Mouse (Mus musculus): ENCODE measurements at regions not wholly inside any gene's neighbourhood (a gene's known extent, or its start where the extent isn't known, plus 50 kb on each side); places are given as distances from the start of the nearest gene placed in this dataset.

GRCm38 (mm10) chr4:83915871-83916270 is 390.5 kb downstream of the Ccdc171 start:
- WGBS: 63% methylated on average over 4 of the region's 4 CpGs
- no peaks in the 10 kb centered on the region for H3K9me3 ChIP-seq (ENCODE audit: low read length)
- H3K4me1 ChIP-seq (ENCODE audit: insufficient read depth): no peaks in the 10 kb centered on the region
- no peak overlapping the region for H3K4me3 ChIP-seq (ENCODE audit: low read depth, low read length)
- no peak overlapping the region for H3K4me2 ChIP-seq (ENCODE audit: low read depth)
- no peak overlapping the region for H3K9ac ChIP-seq
- H3K27me3 ChIP-seq (ENCODE audit: insufficient read depth, low read length): no peaks in the 10 kb centered on the region
- DNase-seq: no peak
- no peak for TF ChIP-seq CTCF (IDR thresholded peaks at IDR 0.05; ENCODE audit: low read depth)
- no peak overlapping the region for H3K27ac ChIP-seq (ENCODE audit: low read depth, low read length)
- H3K36me3 ChIP-seq (ENCODE audit: insufficient read depth): no peaks in the 10 kb centered on the region
- ATAC-seq: no peak

- Histone ChIP-seq H3K9me3 (ENCODE audit: low read length) (no peaks in the 10 kb centered on the region), H3K27ac (ENCODE audit: low read depth, low read length) (no peak overlapping the region), H3K4me3 (ENCODE audit: low read depth, low read length) (no peak overlapping the region), H3K4me1 (ENCODE audit: insufficient read depth) (no peaks in the 10 kb centered on the region), H3K4me2 (ENCODE audit: low read depth) (no peak overlapping the region), H3K9ac (no peak overlapping the region), H3K36me3 (ENCODE audit: insufficient read depth) (no peaks in the 10 kb centered on the region), H3K27me3 (ENCODE audit: insufficient read depth, low read length) (no peaks in the 10 kb centered on the region)
- TF ChIP-seq CTCF (IDR thresholded peaks at IDR 0.05; ENCODE audit: low read depth): no peak
- DNase-seq (no peak), ATAC-seq (no peak)
- WGBS: 88% methylated on average over 4 of the region's 4 CpGs
Observed at GRCm38 (mm10) chr4:83917009-83917408, 391.7 kb downstream of the Ccdc171 start.

- no peak for ATAC-seq
- H3K27me3 ChIP-seq (ENCODE audit: insufficient read depth, low read length): no peaks in the 10 kb centered on the region
- no peak overlapping the region for H3K9ac ChIP-seq
- H3K4me3 ChIP-seq (ENCODE audit: low read depth, low read length): no peak overlapping the region
- no peak overlapping the region for H3K27ac ChIP-seq (ENCODE audit: low read depth, low read length)
- H3K9me3 ChIP-seq (ENCODE audit: low read length): no peaks in the 10 kb centered on the region
- 91% methylated on average over 3 of the region's 3 CpGs for WGBS
- no peaks in the 10 kb centered on the region for H3K36me3 ChIP-seq (ENCODE audit: insufficient read depth)
- H3K4me2 ChIP-seq (ENCODE audit: low read depth): no peak overlapping the region
- DNase-seq: no peak
- TF ChIP-seq CTCF (IDR thresholded peaks at IDR 0.05; ENCODE audit: low read depth): no peak
- no peaks in the 10 kb centered on the region for H3K4me1 ChIP-seq (ENCODE audit: insufficient read depth)
Observed at GRCm38 (mm10) chr4:83918093-83918492, 392.7 kb downstream of the Ccdc171 start.

DNA sequence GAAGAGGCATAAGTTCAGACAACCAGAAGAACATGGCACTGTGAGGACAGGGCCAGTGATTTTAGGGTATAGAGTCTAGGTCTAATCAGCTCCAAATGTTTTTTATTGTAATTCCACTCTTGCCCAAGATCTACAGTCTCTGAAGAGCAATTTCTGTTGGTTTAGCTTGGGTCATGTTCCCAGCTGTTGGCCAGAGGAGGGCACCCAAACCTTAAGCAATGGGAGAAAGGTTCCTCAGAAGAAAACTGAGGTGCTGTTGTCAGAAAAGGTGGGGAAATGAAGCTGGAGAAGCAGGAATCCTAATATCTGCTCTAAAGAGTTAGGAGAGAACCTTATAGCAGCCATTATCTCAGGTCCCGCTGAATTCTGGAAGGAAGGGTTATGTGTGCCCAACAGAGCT is 393.7 kb downstream of the Ccdc171 start:
- no peak for ATAC-seq
- 90% methylated on average over 1 of the region's 1 CpGs for WGBS
- no peak for DNase-seq

GRCm38 (mm10) chr4:83925118-83925842 is 399.9 kb downstream of the Ccdc171 start:
- ATAC-seq: no peak
- Histone ChIP-seq H3K9me3 (ENCODE audit: low read length) (no peaks in the 10 kb centered on the region), H3K27ac (ENCODE audit: low read depth, low read length) (no peak overlapping the region), H3K36me3 (ENCODE audit: insufficient read depth) (no peaks in the 10 kb centered on the region), H3K4me1 (ENCODE audit: insufficient read depth) (no peaks in the 10 kb centered on the region), H3K9ac (no peak overlapping the region), H3K4me3 (ENCODE audit: low read depth, low read length) (no peak overlapping the region), H3K4me2 (ENCODE audit: low read depth) (no peak overlapping the region), H3K27me3 (ENCODE audit: insufficient read depth, low read length) (no peaks in the 10 kb centered on the region)
- no peak for DNase-seq
- TF ChIP-seq CTCF (IDR thresholded peaks at IDR 0.05; ENCODE audit: low read depth): no peak
- 72% methylated on average over 8 of the region's 8 CpGs for WGBS

More for the DNA sequence above, 393.7 kb downstream of the Ccdc171 start:
- Histone ChIP-seq H3K4me3 (ENCODE audit: low read depth, low read length) (no peak overlapping the region), H3K27me3 (ENCODE audit: insufficient read depth, low read length) (no peaks in the 10 kb centered on the region), H3K4me1 (ENCODE audit: insufficient read depth) (no peaks in the 10 kb centered on the region), H3K36me3 (ENCODE audit: insufficient read depth) (no peaks in the 10 kb centered on the region), H3K4me2 (ENCODE audit: low read depth) (no peak overlapping the region), H3K9me3 (ENCODE audit: low read length) (no peaks in the 10 kb centered on the region), H3K9ac (no peak overlapping the region), H3K27ac (ENCODE audit: low read depth, low read length) (no peak overlapping the region)
- TF ChIP-seq CTCF (IDR thresholded peaks at IDR 0.05; ENCODE audit: low read depth): no peak

GRCm38 (mm10) chr4:83926195-83926731 is 400.9 kb downstream of the Ccdc171 start:
- DNase-seq (no peak), ATAC-seq (no peak)
- H3K27me3 ChIP-seq (ENCODE audit: insufficient read depth, low read length): no peaks in the 10 kb centered on the region
- no peaks in the 10 kb centered on the region for H3K4me1 ChIP-seq (ENCODE audit: insufficient read depth)
- WGBS: 41% methylated on average over 11 of the region's 11 CpGs
- no peak overlapping the region for H3K4me3 ChIP-seq (ENCODE audit: low read depth, low read length)
- H3K27ac ChIP-seq (ENCODE audit: low read depth, low read length): no peak overlapping the region
- H3K9ac ChIP-seq: no peak overlapping the region
- H3K36me3 ChIP-seq (ENCODE audit: insufficient read depth): no peaks in the 10 kb centered on the region
- TF ChIP-seq CTCF (IDR thresholded peaks at IDR 0.05; ENCODE audit: low read depth): no peak
- H3K9me3 ChIP-seq (ENCODE audit: low read length): no peaks in the 10 kb centered on the region
- no peak overlapping the region for H3K4me2 ChIP-seq (ENCODE audit: low read depth)

DNA sequence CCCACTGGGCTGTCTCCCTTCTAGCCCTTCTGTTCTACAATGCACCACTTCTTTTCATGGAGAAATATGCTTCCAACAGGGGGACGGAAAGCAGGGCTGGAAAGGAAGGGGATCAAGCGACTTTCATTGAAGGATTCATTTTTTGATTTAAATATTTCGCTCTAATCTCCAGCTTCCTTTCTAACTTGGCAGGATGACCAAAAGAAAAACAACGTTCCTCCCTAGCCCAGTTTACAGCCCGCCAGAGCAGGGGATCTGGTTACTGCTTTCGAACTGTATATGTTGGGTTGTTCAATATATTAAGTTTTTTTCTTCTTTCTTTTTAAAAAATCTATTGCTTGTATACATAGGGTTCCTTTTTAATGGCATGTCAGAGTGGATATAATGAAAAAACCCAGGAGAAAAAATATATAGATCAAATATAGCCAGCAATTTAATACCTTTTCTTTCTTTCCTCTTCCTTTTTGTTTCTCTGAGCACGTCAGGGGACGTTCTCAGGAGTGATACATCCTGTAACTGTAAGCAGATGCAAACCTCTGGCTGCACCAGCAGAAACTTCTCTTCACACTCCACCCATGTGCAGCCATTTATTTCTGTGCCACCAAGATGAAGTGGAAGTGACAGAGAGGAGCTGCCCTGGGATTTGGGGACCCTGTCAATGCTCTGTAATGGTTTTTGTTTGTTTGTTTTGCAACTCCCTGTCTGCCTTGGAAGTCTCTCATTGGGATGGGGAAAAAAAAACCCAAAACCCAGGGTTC is 406.7 kb downstream of the Ccdc171 start:
- H3K36me3 ChIP-seq (ENCODE audit: insufficient read depth): no peaks in the 10 kb centered on the region
- no peaks in the 10 kb centered on the region for H3K27me3 ChIP-seq (ENCODE audit: insufficient read depth, low read length)
- TF ChIP-seq CTCF (IDR thresholded peaks at IDR 0.05; ENCODE audit: low read depth): no peak
- no peak overlapping the region for H3K9ac ChIP-seq
- H3K4me3 ChIP-seq (ENCODE audit: low read depth, low read length): no peak overlapping the region
- H3K27ac ChIP-seq (ENCODE audit: low read depth, low read length): no peak overlapping the region
- H3K4me2 ChIP-seq (ENCODE audit: low read depth): no peak overlapping the region
- 77% methylated on average over 8 of the region's 8 CpGs for WGBS
- DNase-seq: no peak
- H3K4me1 ChIP-seq (ENCODE audit: insufficient read depth): no peaks in the 10 kb centered on the region
- ATAC-seq: no peak
- no peaks in the 10 kb centered on the region for H3K9me3 ChIP-seq (ENCODE audit: low read length)
